Mouse (Mus musculus): ENCODE data around the gene Gm26992. TPM values are rescaled to one million over a fixed set of nuclear protein-coding genes. Genes with fewer than 3 reads are reported as not detected.
A peak's percentile ranks its signal among the peaks of the same experiment; 100 is the strongest.
"Not testable (repeated sequence)": the region's sequence is repeated elsewhere in the genome, so short reads cannot be mapped to it uniquely, and the experiment has no call there.

The Gm26992 gene
- not detected in 2 replicates for total RNA-seq (2015; ENCODE audit: low replicate concordance)
- total RNA-seq (2017; ENCODE audit: low replicate concordance): not detected in 2 replicates

- no peak for ATAC-seq (replicated peaks; ENCODE audit: low FRiP score, poor library complexity, severe bottlenecking)
Observed at GRCm38 (mm10) chrX:103421710-103422109, at the start of gene Gm26992. Gm26992 (plus strand) TSS chrX:103422010.

GRCm38 (mm10) chrX:103374250-103374649 lies 47.6 kb upstream of the Gm26992 start:
- no peak for ATAC-seq (replicated peaks; ENCODE audit: low FRiP score, poor library complexity, severe bottlenecking)

GRCm38 (mm10) chrX:103384528-103384927 lies 37.3 kb upstream of the Gm26992 start:
- ATAC-seq (replicated peaks; ENCODE audit: low FRiP score, poor library complexity, severe bottlenecking): no peak

- ATAC-seq (replicated peaks; ENCODE audit: low FRiP score, poor library complexity, severe bottlenecking): no peak
Observed at GRCm38 (mm10) chrX:103388131-103388530, 33.7 kb upstream of the Gm26992 start.

- no peak for ATAC-seq (replicated peaks; ENCODE audit: low FRiP score, poor library complexity, severe bottlenecking)
Observed at GRCm38 (mm10) chrX:103393841-103394240, 28.0 kb upstream of the Gm26992 start.

- ATAC-seq (replicated peaks; ENCODE audit: low FRiP score, poor library complexity, severe bottlenecking): no peak
Observed at GRCm38 (mm10) chrX:103405021-103405420, 16.8 kb upstream of the Gm26992 start.

- no peak for ATAC-seq (replicated peaks; ENCODE audit: low FRiP score, poor library complexity, severe bottlenecking)
Observed at GRCm38 (mm10) chrX:103414167-103414566, 7.6 kb upstream of the Gm26992 start, which contains the start of gene Tsx. Tsx (plus strand) TSS chrX:103414467.

- no peak for ATAC-seq (replicated peaks; ENCODE audit: low FRiP score, poor library complexity, severe bottlenecking)
Observed at GRCm38 (mm10) chrX:103427677-103428076, 5.9 kb downstream of the Gm26992 start.

GRCm38 (mm10) chrX:103432293-103432692 lies 10.5 kb downstream of the Gm26992 start:
- no peak for ATAC-seq (replicated peaks; ENCODE audit: low FRiP score, poor library complexity, severe bottlenecking)

- no peak for ATAC-seq (replicated peaks; ENCODE audit: low FRiP score, poor library complexity, severe bottlenecking)
Observed at GRCm38 (mm10) chrX:103438023-103438422, 16.2 kb downstream of the Gm26992 start.

GRCm38 (mm10) chrX:103440803-103441202 lies 19.0 kb downstream of the Gm26992 start:
- ATAC-seq (replicated peaks; ENCODE audit: low FRiP score, poor library complexity, severe bottlenecking): no peak

- ATAC-seq (replicated peaks; ENCODE audit: low FRiP score, poor library complexity, severe bottlenecking): no peak
Observed at GRCm38 (mm10) chrX:103443755-103444154, 21.9 kb downstream of the Gm26992 start.

- ATAC-seq (replicated peaks; ENCODE audit: low FRiP score, poor library complexity, severe bottlenecking): peak; percentile 72
Observed at GRCm38 (mm10) chrX:103447539-103448169, 25.8 kb downstream of the Gm26992 start.

GRCm38 (mm10) chrX:103448429-103448828 lies 26.6 kb downstream of the Gm26992 start:
- ATAC-seq (replicated peaks; ENCODE audit: low FRiP score, poor library complexity, severe bottlenecking): not testable (repeated sequence)

- not testable (repeated sequence) for ATAC-seq (replicated peaks; ENCODE audit: low FRiP score, poor library complexity, severe bottlenecking)
Observed at GRCm38 (mm10) chrX:103448943-103449722, 27.3 kb downstream of the Gm26992 start.

- no peak for ATAC-seq (replicated peaks; ENCODE audit: low FRiP score, poor library complexity, severe bottlenecking)
Observed at GRCm38 (mm10) chrX:103452815-103453214, 31.0 kb downstream of the Gm26992 start.

- ATAC-seq (replicated peaks; ENCODE audit: low FRiP score, poor library complexity, severe bottlenecking): no peak
Observed at GRCm38 (mm10) chrX:103460056-103460455, 38.2 kb downstream of the Gm26992 start.

GRCm38 (mm10) chrX:103468998-103469397 lies 47.2 kb downstream of the Gm26992 start:
- no peak for ATAC-seq (replicated peaks; ENCODE audit: low FRiP score, poor library complexity, severe bottlenecking)

- ATAC-seq (replicated peaks; ENCODE audit: low FRiP score, poor library complexity, severe bottlenecking): no peak
Observed at GRCm38 (mm10) chrX:103472346-103472745, 50.5 kb downstream of the Gm26992 start.

GRCm38 (mm10) chrX:103477507-103477906 lies 55.7 kb downstream of the Gm26992 start:
- peak; percentile 83 for ATAC-seq (replicated peaks; ENCODE audit: low FRiP score, poor library complexity, severe bottlenecking)
